Mouse (Mus musculus) subcutaneous adipose tissue, adult 2 months (tissue): ENCODE results near the gene Eci2. TPM values are rescaled to one million over a fixed set of nuclear protein-coding genes. Genes with fewer than 3 reads are reported as not detected.

Experiments
- polyA plus RNA-seq: library from polyadenylated mRNA; depleted of rRNA; stranded (reverse); fragments of >200 nt; gene quantifications from 2 replicates; pipeline ENCODE4 v1.2.3, GENCODE M21; 2012; ENCODE audit warnings: low replicate concordance; rRNA removed

Gene Eci2
- 72.9 and 105 TPM in 2 replicates for polyA plus RNA-seq

GRCm38 (mm10) chr13:35026879-35027278 lies at the start of gene Eci2:
Gene Eci2 (minus strand): TSS chr13:35027096.

GRCm38 (mm10) chr13:34963511-34964397 lies 63.1 kb downstream of the Eci2 start, which contains the start of gene Eci3:
Gene Eci3 (minus strand): TSS chr13:34963810.

Other genes with a start within 250 kb of the Eci2 start
- gene Prpf4b, start 151.8 kb downstream of the Eci2 start, polyA plus RNA-seq: 18.5 and 21.0 TPM in 2 replicates
- gene Fam217a, start 102.8 kb downstream of the Eci2 start, polyA plus RNA-seq: 0.42 and 1.9 TPM in 2 replicates
- gene 4933417A18Rik, start 102.7 kb downstream of the Eci2 start, polyA plus RNA-seq: not detected in 2 replicates
- 3.2 and 11.1 TPM in 2 replicates for gene Eci3, start 63.3 kb downstream of the Eci2 start, polyA plus RNA-seq